Mouse (Mus musculus): ENCODE results near the gene Cenpp. TPM values are rescaled to one million over a fixed set of nuclear protein-coding genes. Genes with fewer than 3 reads are reported as not detected.

Cenpp gene
- polyA plus RNA-seq, 1 experiment from 2014 or later = 34.1 TPM

DNA sequence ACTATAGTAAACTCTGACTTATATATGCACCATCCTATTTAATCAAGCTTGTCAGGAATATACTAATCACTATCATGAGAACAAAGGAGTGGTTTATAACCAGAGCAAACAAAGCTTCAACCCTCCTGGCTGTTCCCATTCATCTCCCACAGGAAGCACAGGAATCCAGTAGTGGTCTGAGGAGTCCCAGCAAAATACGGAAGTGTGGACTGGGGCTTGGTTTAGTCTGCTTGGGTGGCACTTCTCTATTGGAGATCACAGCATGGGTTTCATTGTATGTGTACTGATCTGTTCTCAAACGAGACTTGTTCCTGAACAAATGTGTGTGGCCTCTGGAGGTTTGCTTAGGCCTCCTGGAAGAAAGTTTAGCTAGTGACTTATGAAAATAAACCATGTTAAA is 133.8 kb downstream of the Cenpp start:
- no peak overlapping the region for H3K9ac ChIP-seq (ENCODE audit: low read depth, low read length)
- WGBS = 63% methylated on average over 2 of the region's 2 CpGs
- H3K4me2 ChIP-seq (replicated peaks; ENCODE audit: low read depth, low read length) = no peak overlapping the region
- no peak for ATAC-seq (ENCODE audit: low FRiP score, low TSS enrichment)
- H3K36me3 ChIP-seq (ENCODE audit: control insufficient read depth, insufficient read depth, low read length) = no peaks in the 10 kb centered on the region
- no peaks in the 10 kb centered on the region for H3K9me3 ChIP-seq (ENCODE audit: control insufficient read depth, low read length)
- H3K4me1 ChIP-seq (ENCODE audit: control insufficient read depth, insufficient read depth, low read length) = no peaks in the 10 kb centered on the region
- H3K27ac ChIP-seq (ENCODE audit: low read depth, low read length) = no peak overlapping the region
- H3K27me3 ChIP-seq (ENCODE audit: control insufficient read depth, insufficient read depth, low read length) = no peaks in the 10 kb centered on the region
- H3K4me3 ChIP-seq (ENCODE audit: low read length) = no peak overlapping the region

- no peak overlapping the region for H3K27ac ChIP-seq (ENCODE audit: low read depth, low read length)
- H3K9ac ChIP-seq (ENCODE audit: low read depth, low read length) = no peak overlapping the region
- no peaks in the 10 kb centered on the region for H3K27me3 ChIP-seq (ENCODE audit: control insufficient read depth, insufficient read depth, low read length)
- no peaks in the 10 kb centered on the region for H3K36me3 ChIP-seq (ENCODE audit: control insufficient read depth, insufficient read depth, low read length)
- H3K4me3 ChIP-seq (ENCODE audit: low read length) = no peak overlapping the region
- no peaks in the 10 kb centered on the region for H3K4me1 ChIP-seq (ENCODE audit: control insufficient read depth, insufficient read depth, low read length)
- 81% methylated on average over 3 of the region's 3 CpGs for WGBS
- H3K9me3 ChIP-seq (ENCODE audit: control insufficient read depth, low read length) = no peaks in the 10 kb centered on the region
- H3K4me2 ChIP-seq (replicated peaks; ENCODE audit: low read depth, low read length) = no peak overlapping the region
- no peak for ATAC-seq (ENCODE audit: low FRiP score, low TSS enrichment)
Measured at GRCm38 (mm10) chr13:49507176-49507575, 145.4 kb downstream of the Cenpp start.

- Histone ChIP-seq H3K9ac (ENCODE audit: low read depth, low read length) (no peak overlapping the region), H3K27me3 (ENCODE audit: control insufficient read depth, insufficient read depth, low read length) (no peaks in the 10 kb centered on the region), H3K27ac (ENCODE audit: low read depth, low read length) (no peak overlapping the region), H3K4me1 (ENCODE audit: control insufficient read depth, insufficient read depth, low read length) (no peaks in the 10 kb centered on the region), H3K36me3 (ENCODE audit: control insufficient read depth, insufficient read depth, low read length) (no peaks in the 10 kb centered on the region), H3K9me3 (ENCODE audit: control insufficient read depth, low read length) (no peaks in the 10 kb centered on the region), H3K4me3 (ENCODE audit: low read length) (no peak overlapping the region), H3K4me2 (replicated peaks; ENCODE audit: low read depth, low read length) (no peak overlapping the region)
- ATAC-seq (ENCODE audit: low FRiP score, low TSS enrichment) = no peak
- WGBS = 82% methylated on average over 4 of the region's 4 CpGs
Measured at GRCm38 (mm10) chr13:49505776-49506175, 146.8 kb downstream of the Cenpp start.

DNA sequence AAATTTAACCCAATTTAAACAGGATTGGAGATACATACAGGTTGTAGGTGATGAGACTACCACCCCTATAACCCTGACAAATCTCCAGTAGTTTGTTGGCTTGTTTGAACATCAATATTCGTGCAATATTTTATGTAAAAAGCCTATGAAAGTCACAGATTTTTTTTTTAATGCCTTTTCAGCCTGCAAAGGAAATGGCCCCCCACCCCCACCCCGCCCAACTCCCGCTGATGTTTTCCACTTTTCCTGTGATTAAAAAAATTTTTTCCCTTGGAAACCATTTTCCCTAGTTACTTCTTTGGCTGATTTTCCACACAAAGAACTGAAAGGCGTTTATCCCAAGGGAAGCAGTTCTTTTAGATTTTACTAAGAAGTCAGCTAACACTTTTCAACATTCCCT is 148.1 kb downstream of the Cenpp start, which contains the start of gene Ecm2:
Gene Ecm2 (plus strand): TSS at position 301 of the 400 bp plus-strand sequence.
- no peaks in the 10 kb centered on the region for H3K27me3 ChIP-seq (ENCODE audit: control insufficient read depth, insufficient read depth, low read length)
- H3K4me3 ChIP-seq (ENCODE audit: low read length) = no peak within 1 kb of the TSS
- H3K9ac ChIP-seq (ENCODE audit: low read depth, low read length) = no peak within 1 kb of the TSS
- no peaks in the 10 kb centered on the region for H3K36me3 ChIP-seq (ENCODE audit: control insufficient read depth, insufficient read depth, low read length)
- no peak for ATAC-seq (ENCODE audit: low FRiP score, low TSS enrichment)
- H3K9me3 ChIP-seq (ENCODE audit: control insufficient read depth, low read length) = no peaks in the 10 kb centered on the region
- WGBS = 75% methylated on average over 4 of the region's 4 CpGs
- no peak within 1 kb of the TSS for H3K27ac ChIP-seq (ENCODE audit: low read depth, low read length)
- no peaks in the 10 kb centered on the region for H3K4me1 ChIP-seq (ENCODE audit: control insufficient read depth, insufficient read depth, low read length)
- no peak within 1 kb of the TSS for H3K4me2 ChIP-seq (replicated peaks; ENCODE audit: low read depth, low read length)

GRCm38 (mm10) chr13:49492376-49493368 is 159.9 kb downstream of the Cenpp start, which contains the start of gene Tes3-ps:
Gene Tes3-ps, plus strand, starts transcription at chr13:49493318.
- no peaks in the 10 kb centered on the region for H3K27me3 ChIP-seq (ENCODE audit: control insufficient read depth, insufficient read depth, low read length)
- H3K27ac ChIP-seq (ENCODE audit: low read depth, low read length) = no peak within 1 kb of the TSS
- no peaks in the 10 kb centered on the region for H3K36me3 ChIP-seq (ENCODE audit: control insufficient read depth, insufficient read depth, low read length)
- H3K4me1 ChIP-seq (ENCODE audit: control insufficient read depth, insufficient read depth, low read length) = no peaks in the 10 kb centered on the region
- no peak within 1 kb of the TSS for H3K9ac ChIP-seq (ENCODE audit: low read depth, low read length)
- ATAC-seq (ENCODE audit: low FRiP score, low TSS enrichment) = no peak
- WGBS = 65% methylated on average over 6 of the region's 6 CpGs
- H3K4me3 ChIP-seq (ENCODE audit: low read length) = no peak within 1 kb of the TSS
- H3K9me3 ChIP-seq (ENCODE audit: control insufficient read depth, low read length) = no peaks in the 10 kb centered on the region
- H3K4me2 ChIP-seq (replicated peaks; ENCODE audit: low read depth, low read length) = no peak within 1 kb of the TSS

- no peaks in the 10 kb centered on the region for H3K36me3 ChIP-seq (ENCODE audit: control insufficient read depth, insufficient read depth, low read length)
- no peaks in the 10 kb centered on the region for H3K4me1 ChIP-seq (ENCODE audit: control insufficient read depth, insufficient read depth, low read length)
- H3K27me3 ChIP-seq (ENCODE audit: control insufficient read depth, insufficient read depth, low read length) = no peaks in the 10 kb centered on the region
- no peaks in the 10 kb centered on the region for H3K9me3 ChIP-seq (ENCODE audit: control insufficient read depth, low read length)
- 92% methylated on average over 5 of the region's 5 CpGs for WGBS
- H3K9ac ChIP-seq (ENCODE audit: low read depth, low read length) = no peak overlapping the region
- H3K4me2 ChIP-seq (replicated peaks; ENCODE audit: low read depth, low read length) = no peak overlapping the region
- no peak overlapping the region for H3K27ac ChIP-seq (ENCODE audit: low read depth, low read length)
- no peak for ATAC-seq (ENCODE audit: low FRiP score, low TSS enrichment)
- no peak overlapping the region for H3K4me3 ChIP-seq (ENCODE audit: low read length)
Measured at GRCm38 (mm10) chr13:49485388-49485787, 167.2 kb downstream of the Cenpp start.

GRCm38 (mm10) chr13:49480551-49480950 is 172.0 kb downstream of the Cenpp start:
- Histone ChIP-seq H3K36me3 (ENCODE audit: control insufficient read depth, insufficient read depth, low read length) (no peaks in the 10 kb centered on the region), H3K9ac (ENCODE audit: low read depth, low read length) (no peak overlapping the region), H3K4me1 (ENCODE audit: control insufficient read depth, insufficient read depth, low read length) (no peaks in the 10 kb centered on the region), H3K9me3 (ENCODE audit: control insufficient read depth, low read length) (no peaks in the 10 kb centered on the region), H3K4me2 (replicated peaks; ENCODE audit: low read depth, low read length) (no peak overlapping the region), H3K4me3 (ENCODE audit: low read length) (no peak overlapping the region), H3K27ac (ENCODE audit: low read depth, low read length) (no peak overlapping the region), H3K27me3 (ENCODE audit: control insufficient read depth, insufficient read depth, low read length) (no peaks in the 10 kb centered on the region)
- ATAC-seq (ENCODE audit: low FRiP score, low TSS enrichment) = no peak
- 81% methylated on average over 5 of the region's 5 CpGs for WGBS

DNA sequence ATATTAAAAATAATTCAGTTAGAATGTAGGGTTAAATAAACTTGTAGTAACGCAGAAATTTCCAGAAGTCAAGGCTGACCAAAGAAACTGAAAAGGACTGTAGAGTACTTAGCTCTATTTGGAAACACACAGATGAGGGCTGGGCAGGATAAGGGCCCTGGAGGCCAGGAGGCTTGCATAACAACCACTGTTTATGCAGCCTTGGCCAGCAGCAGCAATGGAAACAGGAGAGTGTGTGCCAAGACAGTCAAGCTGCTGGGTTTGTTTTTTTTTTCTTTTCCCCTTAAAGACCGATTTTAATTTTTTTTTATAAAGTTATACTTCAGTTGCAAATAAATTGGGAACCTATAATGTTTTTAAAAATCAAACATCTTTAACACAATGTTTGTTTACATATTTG is 172.5 kb downstream of the Cenpp start:
- WGBS = 85% methylated on average over 2 of the region's 2 CpGs
- no peaks in the 10 kb centered on the region for H3K9me3 ChIP-seq (ENCODE audit: control insufficient read depth, low read length)
- no peaks in the 10 kb centered on the region for H3K4me1 ChIP-seq (ENCODE audit: control insufficient read depth, insufficient read depth, low read length)
- H3K4me2 ChIP-seq (replicated peaks; ENCODE audit: low read depth, low read length) = no peak overlapping the region
- H3K36me3 ChIP-seq (ENCODE audit: control insufficient read depth, insufficient read depth, low read length) = no peaks in the 10 kb centered on the region
- no peak overlapping the region for H3K4me3 ChIP-seq (ENCODE audit: low read length)
- H3K27ac ChIP-seq (ENCODE audit: low read depth, low read length) = no peak overlapping the region
- ATAC-seq (ENCODE audit: low FRiP score, low TSS enrichment) = no peak
- no peak overlapping the region for H3K9ac ChIP-seq (ENCODE audit: low read depth, low read length)
- H3K27me3 ChIP-seq (ENCODE audit: control insufficient read depth, insufficient read depth, low read length) = no peaks in the 10 kb centered on the region

DNA sequence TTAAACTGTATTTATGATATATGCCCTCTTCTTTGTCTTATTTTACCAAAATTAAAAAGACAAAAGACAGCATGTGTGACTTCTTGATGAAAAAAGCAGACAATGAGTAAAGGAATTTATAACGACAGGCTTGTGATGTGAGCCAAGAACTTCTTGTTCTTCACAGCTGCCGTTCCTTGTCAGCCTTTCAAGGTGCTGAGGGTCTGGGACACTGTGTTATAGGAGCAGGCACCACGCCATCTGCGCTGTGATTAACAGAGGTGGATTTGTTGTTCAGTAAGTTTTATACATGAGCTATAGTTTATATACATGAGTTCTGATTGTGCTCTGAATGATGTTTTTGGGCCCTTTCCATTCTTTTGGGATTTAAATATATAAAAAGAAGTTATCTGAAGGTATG is 173.2 kb downstream of the Cenpp start:
- Histone ChIP-seq H3K4me3 (ENCODE audit: low read length) (no peak overlapping the region), H3K27me3 (ENCODE audit: control insufficient read depth, insufficient read depth, low read length) (no peaks in the 10 kb centered on the region), H3K36me3 (ENCODE audit: control insufficient read depth, insufficient read depth, low read length) (no peaks in the 10 kb centered on the region), H3K4me2 (replicated peaks; ENCODE audit: low read depth, low read length) (no peak overlapping the region), H3K4me1 (ENCODE audit: control insufficient read depth, insufficient read depth, low read length) (no peaks in the 10 kb centered on the region), H3K9me3 (ENCODE audit: control insufficient read depth, low read length) (no peaks in the 10 kb centered on the region), H3K9ac (ENCODE audit: low read depth, low read length) (no peak overlapping the region), H3K27ac (ENCODE audit: low read depth, low read length) (no peak overlapping the region)
- WGBS = 82% methylated on average over 4 of the region's 4 CpGs
- ATAC-seq (ENCODE audit: low FRiP score, low TSS enrichment) = no peak

Measured in kidney, embryonic 14.5 days (tissue).